Mouse (Mus musculus): ENCODE data around the gene Wdfy4. TPM values are rescaled to one million over a fixed set of nuclear protein-coding genes. Genes with fewer than 3 reads are reported as not detected.
A peak's percentile ranks its signal among the peaks of the same experiment; 100 is the strongest.

The Wdfy4 gene
- total RNA-seq, 2 experiments from 2014 or later: 1.9 to 3.1 TPM

DNA sequence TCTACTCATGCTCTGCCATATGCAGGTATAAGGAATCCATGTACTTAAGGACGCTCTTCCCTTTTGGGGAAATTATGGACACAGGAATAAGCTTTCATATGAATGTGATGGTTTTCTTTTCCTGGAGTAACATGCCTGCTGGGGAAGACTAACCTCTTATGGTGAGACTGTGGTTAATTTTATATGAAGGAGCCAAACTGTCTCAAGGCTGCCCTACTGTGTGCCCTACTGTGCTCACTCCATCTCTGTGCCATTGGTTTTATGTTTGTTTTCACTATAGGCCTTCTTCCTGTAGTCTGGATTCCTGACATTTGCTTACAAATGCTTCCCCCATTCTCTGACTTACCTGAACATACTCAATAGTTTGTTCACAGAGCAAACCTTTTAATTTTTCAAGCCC lies 180.2 kb downstream of the Wdfy4 start:
- intact Hi-C loops (cut with DNase I): no loop called here
- DNase-seq (ENCODE audit: low spot score in 2 of 2): no peak

DNA sequence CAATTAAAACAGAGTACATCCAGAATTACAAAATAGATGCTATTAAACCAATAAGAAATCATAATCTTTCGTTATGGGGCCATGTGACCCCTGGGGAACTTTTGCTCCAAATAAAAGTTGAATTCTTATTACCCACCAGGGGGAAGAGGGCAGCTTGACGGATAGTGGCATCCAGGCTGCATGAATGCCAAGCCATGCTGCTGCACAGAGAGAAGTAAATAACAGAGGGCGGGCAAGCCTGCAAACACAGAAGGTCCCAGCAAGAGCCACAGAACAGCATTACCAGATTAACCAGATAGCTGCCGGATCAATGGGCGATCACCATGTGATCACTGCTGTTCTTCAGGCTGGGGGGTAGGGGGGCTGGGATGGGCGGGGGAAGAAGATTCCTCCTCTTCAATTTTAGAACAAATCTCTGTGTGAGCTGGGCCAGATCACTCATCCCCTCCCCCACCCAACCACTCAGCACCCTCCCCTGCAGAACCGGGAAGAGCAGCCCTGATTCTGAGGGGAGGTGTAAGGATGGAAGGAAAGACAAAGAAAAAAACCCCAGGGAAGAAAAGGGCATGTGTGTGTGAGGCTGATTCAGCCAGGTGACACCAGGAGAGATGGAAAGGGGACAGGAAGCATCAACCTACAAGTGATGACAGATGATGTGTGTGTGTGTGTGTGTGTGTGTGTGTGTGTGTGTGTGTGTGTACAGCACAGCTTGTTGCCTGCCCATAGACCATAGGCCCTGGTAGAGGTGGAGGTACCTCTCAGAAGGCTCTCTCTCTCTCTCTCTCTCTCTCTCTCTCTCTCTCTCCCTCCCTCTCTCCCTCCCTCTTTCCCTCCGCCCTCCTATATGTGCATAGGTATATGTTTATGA lies 185.0 kb downstream of the Wdfy4 start:
- intact Hi-C loops (cut with DNase I): no loop called here
- no peak for DNase-seq (ENCODE audit: low spot score in 2 of 2)

DNA sequence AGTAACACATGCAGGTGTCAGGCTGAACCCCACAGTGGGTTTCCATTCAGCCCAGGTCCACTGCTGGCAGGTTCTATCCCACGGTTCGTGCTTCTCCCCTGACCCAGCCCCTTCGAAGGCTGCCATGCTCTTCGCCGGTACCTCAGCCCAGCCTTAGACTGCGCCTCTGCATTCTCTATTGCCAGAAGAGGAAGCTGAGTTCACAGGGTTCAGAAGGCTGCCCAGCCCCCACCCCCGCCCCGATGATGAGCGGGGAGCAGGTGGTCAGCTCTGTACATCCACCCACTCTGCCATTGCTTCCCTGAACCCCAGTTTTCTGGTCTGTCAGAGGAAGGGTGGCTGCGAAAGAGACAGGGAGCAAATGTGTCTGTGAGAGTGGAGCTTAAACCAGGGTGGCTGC lies 185.8 kb downstream of the Wdfy4 start:
- DNase-seq (ENCODE audit: low spot score in 2 of 2): no peak
- intact Hi-C loops (cut with DNase I): no loop called here

DNA sequence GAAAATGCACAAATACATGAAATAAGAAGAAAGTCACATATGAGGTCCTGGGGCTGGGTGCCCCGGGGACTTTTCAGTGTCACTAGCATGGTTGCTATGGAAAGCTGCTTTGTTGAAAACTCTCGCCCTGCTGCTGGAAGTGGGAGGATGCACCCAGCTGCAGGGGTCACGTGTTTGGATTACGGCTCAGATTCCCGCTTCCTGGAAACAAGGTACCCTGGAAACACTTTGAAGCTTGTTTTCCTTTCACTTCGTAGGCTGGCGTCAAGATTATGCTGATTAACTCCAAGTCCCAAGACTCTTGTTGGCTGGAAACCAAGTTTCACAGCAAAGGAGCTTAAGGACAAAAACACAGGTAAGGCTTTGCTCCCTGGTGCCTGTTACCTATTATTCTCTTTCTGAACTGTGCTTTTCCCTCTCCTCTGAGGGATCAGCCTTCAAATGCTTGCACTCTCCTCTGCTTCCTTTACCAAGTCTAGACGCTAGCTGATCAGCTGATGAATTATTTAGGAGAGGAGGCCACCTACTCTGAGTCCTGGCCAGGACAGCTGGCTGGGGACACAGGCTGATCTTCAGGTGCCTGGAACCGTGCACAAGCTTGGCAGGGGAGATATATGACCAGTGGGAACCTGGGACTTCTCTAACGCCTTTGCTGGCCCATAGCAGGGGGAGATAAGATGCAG lies 190.2 kb downstream of the Wdfy4 start:
- peak; percentile 33 to 39 for DNase-seq (ENCODE audit: low spot score in 2 of 2)
- intact Hi-C loops (cut with DNase I): no loop called here

DNA sequence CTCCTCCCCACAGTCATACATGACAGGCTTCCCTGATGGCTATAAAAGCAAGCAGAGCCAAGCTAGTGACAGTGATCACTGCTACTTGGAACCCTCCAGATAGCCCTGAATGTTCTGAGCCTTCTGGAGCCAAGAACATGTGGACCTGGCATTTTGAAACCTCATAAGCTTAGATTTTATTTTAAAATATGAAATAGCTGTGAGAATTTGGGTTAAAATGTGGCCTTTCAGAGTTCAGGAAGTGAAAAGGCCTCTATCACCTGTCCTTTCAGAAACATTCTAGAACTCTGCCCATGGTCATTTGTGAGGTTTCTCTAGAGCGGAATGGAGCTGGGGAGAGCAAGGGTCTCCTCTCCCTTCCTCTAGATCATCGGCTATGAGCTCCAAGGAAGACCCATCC lies 194.2 kb downstream of the Wdfy4 start, which contains the start of gene Lrrc18:
Lrrc18 (plus strand) TSS at position 301 of the 400 bp plus-strand sequence.
- DNase-seq (ENCODE audit: low spot score in 2 of 2): no peak
- intact Hi-C loops (cut with DNase I): no loop called here

DNA sequence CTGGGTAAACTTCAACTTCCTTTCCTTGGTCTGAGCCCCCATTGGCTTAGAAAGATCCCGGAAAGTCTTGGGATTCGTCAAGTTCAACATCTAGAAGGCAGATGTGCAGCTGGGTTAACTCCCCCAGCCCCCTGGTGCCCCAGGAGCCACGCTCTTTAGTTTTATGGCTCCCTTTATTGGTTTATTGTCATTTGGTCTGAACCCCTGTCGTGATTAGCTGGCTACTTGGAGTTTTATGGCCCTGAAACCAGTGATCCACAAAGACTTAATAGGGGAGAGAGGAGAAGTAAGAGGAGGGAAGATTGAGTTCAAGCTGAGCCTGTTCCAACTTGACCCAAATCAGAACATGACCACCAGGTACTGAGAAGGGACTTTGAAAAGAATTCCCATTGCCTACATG lies 198.6 kb downstream of the Wdfy4 start:
- DNase-seq (ENCODE audit: low spot score in 2 of 2): no peak
- intact Hi-C loops (cut with DNase I): no loop called here

DNA sequence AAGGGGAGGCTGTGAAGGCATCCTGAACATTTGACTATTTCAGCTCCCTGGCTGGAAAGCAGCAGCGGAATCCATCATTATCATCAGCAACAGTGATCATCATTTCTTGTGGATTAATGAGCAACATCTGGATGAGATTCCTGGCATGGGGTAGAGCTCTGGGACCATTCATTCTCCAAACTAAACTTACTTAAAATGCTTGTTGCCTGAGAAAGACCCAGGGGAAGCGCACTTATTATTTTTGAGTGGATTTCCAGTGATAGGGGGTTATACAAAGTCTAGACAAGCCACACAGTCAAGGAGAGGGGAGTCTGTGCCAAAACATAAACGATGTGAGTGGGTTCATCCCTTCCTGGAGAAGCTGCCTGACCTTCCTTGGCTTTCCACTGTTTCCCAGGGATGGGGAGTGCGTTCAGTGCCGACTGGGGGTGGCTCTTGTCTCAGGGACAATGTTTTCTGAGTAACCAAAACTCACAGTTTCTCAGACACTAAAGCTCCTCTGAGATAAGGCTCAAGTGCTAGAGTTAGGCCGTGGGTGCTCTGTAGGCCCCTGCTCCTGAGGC lies 201.1 kb downstream of the Wdfy4 start:
- intact Hi-C loops (cut with DNase I): no loop called here
- DNase-seq (ENCODE audit: low spot score in 2 of 2): no peak

DNA sequence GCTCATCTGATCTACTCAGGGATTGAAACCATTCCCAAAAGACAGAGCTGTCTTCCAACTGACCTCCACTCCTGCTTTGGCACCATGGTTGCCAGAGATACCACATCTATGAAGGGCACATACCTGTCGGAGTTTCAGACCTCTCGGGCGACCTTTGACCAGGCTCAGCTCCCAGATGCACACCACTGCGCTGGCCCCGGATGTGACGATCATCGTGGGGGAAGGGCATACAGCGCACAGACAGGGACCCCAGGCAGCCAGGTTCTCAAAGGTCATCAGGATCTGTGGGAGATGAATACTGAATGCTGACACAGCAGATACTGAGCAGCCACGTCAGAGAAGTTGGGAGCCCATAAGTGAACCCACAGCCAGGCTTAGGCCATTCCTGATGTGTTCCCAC lies 214.6 kb downstream of the Wdfy4 start:
- intact Hi-C loops (cut with DNase I): no loop called here
- no peak for DNase-seq (ENCODE audit: low spot score in 2 of 2)

DNA sequence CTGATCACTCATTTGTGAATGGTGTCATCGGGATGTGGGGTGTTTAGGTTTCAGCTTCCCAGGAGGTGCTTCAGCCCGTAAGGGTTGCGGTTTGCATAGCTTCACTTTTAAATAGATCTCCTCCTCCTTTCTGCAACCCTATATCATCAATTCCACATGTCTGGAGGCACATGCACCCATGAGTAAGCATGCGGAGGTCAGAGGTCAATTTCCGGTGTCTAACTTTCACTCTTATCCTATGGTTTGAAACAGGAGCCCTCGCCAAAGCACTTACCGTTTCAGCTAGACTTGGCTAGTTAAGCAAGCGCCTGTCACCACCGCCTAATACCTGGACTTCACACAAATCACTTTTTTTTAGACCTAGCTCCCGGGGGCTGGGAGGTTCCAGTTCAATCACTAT lies 220.6 kb downstream of the Wdfy4 start:
- no peak for DNase-seq (ENCODE audit: low spot score in 2 of 2)
- intact Hi-C loops (cut with DNase I): loop anchor here (5.0 to 10.0 kb wide), 2 partner anchors 192 to 360 kb away; no protein-coding TSS in a partner anchor

DNA sequence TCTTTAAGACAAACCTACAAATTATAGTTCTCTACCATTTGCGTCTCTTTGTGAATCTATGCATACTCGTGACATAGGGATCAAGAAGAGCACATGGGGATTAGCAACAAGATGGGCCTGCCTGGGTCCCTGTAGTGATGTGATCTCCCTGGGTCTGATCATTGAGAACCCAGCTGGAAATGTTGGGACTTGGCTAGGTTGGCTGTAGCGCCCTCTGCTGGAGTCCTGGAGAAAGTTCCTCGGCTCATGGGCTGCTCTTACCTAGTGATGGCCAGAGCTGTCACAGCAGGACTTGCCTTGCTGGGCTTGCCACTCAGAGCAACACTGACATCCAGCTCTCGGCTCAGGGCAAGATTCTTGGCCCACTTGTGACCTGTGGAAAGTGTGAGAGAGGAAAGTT lies 224.8 kb downstream of the Wdfy4 start:
- DNase-seq (ENCODE audit: low spot score in 2 of 2): peak; percentile 77 to 78
- intact Hi-C loops (cut with DNase I): loop anchor here (5.0 to 10.0 kb wide), 2 partner anchors 188 to 356 kb away; no protein-coding TSS in a partner anchor

DNA sequence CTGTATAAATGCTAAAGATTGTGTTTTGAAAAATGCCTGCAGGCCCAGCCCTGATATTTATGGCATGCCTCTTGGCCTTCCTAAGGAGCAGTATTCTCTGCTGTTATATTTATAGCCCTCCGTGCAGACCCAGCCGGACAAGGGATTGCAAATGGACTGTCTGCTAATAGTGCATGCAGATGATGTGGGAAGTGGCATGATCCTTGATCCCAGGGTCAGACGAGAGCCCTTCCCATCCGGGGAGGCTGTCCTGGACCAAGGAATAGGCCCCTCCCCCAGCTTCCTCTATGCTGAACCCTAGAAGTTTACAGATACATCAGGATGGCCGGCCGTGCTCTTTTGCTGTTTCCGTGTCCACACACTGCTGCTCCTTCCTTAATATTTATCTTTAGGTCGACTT lies 226.6 kb downstream of the Wdfy4 start:
- intact Hi-C loops (cut with DNase I): no loop called here
- no peak for DNase-seq (ENCODE audit: low spot score in 2 of 2)

DNA sequence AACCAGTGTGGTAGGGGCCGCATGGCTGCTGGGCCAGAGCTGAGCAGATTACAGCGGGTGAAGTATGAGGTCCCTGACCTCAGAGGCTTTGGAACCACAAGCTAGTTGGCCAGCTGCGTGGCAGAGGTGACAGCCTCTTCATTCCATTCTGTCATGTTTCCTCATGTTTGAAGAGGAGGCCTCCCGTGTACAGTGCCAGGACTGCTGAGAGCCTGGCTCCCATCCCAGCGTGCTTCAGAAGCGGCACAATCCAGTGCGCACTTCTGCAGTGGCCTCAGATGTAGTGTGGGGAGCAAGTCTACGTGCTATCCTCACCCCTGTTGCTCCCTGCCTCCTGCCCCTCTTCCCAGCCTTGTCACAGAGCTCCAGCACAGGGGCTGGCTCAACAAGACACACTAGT lies 228.8 kb downstream of the Wdfy4 start:
- DNase-seq (ENCODE audit: low spot score in 2 of 2): peak in 1 of 2 experiments; percentile 38
- intact Hi-C loops (cut with DNase I): no loop called here

DNA sequence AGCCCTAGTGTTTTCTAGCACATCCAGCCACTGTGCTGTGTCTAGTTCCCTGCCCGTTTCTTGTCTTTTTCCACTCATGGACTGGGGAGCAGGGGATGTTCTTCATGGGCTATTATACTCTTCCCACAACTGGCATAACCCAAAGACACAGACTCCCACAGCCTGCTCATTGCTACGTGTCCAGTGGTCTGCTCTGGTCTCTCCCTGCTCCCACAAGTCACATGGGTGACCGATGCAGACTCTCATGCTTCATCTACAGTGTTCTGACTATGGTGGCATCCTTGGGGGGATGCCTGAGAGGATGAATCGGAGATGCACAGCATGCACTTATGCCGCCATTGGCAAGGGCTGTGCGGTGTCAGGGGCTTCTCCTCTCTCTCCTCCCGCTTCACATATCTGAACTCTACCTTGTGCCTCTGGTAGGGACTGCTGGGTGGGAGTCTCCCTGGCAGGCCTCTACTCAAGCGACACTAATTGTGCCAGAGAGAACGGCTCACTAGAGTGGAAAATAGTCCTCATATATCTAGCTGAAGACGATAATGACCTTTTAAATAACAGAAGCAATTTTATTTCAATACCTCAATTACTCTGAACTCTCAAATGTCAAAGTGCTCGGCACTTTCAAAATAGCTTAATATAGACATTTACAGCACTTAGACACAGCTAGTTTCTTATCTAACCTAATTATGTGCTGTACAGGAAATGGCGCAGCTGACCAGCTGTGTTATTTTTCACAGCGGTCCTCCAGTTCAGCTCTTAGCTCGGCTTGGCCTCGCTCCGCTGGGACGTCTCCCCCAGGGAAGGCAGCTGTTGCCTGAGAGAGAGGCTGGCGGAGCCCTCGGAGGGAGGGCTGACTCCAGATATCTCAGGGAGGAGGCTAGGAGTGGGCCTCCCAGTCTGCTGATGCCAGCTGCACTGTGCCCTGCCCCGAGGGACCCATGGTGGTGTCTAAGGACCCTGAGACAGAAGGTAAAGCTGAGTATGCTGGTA lies 234.7 kb downstream of the Wdfy4 start:
- intact Hi-C loops (cut with DNase I): no loop called here
- no peak for DNase-seq (ENCODE audit: low spot score in 2 of 2)

DNA sequence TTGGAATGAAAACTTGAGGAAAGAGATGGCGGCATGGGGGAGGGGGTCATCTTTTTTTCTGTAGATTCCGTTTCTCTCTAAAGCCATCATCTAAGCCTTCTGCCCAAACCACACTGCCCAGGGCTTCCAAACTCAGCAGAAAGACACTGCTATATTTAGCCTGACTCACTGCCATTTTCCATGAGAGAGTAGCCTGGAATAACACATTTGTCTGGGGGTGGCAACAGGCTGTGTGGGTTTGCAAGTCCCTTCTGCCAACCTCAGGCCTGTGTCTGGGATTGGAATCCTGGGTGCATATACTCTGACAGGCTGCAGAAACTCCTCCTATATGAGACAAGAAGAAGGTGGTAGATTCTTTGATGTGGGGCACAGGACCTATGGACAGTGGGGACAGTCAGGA lies 237.8 kb downstream of the Wdfy4 start:
- intact Hi-C loops (cut with DNase I): no loop called here
- peak; percentile 48 to 71 for DNase-seq (ENCODE audit: low spot score in 2 of 2)

DNA sequence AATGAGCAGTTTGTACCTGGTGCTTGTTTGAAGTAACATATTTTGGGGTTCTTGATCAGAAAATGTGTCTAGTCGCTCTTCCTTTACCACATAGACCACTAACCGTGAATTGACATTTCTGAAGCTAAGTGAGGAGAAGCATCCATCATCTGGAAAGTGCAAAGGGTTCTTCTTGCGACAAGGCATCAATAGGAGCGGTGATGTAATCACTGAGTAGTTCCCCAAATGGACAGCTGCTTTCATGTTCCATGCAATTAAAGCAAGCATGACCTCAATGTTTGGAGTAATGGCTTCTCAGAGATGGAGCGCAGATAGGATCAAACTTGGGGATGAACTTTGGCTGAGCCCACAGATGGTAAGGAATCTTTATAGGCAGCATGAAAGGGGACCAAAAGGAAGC lies 246.1 kb downstream of the Wdfy4 start:
- intact Hi-C loops (cut with DNase I): no loop called here
- no peak for DNase-seq (ENCODE audit: low spot score in 2 of 2)

DNA sequence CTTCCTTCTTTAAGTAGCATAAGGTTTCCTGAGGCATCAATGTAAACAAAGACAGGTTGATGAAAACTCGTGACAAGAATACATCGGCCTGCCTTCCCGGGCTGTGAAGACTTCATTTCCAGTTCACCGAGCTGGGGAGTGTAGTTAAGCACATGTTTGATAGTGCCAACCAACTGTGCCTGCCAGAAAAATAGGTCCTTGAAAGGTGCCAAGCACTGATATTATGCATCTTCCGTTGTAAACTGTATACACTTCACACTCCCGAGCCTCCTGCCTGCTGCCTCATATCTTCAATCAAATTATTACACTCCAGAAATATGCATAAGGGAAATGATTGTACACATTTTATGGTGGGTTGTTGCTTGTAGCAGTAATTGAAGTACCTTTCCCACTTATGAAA lies 251.2 kb downstream of the Wdfy4 start:
- no peak for DNase-seq (ENCODE audit: low spot score in 2 of 2)
- intact Hi-C loops (cut with DNase I): no loop called here

DNA sequence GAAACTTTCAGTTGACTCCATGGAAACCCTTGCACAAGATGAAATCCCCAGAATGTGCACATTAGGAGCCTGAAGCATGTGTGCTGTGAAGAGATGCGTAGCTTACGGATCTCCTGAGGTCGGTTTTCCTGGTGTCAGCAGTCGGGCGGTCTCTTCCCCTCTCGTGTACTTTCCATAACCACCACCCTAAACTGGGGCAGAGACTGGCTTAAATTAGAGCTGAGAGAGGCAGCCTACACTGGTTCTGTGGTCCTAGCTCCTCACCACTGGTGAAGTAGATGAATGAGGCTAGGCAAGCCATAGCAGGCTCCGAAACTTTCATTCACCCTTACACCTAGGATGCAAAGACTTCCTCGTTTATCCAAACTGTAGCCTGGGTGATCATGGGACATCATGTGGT lies 253.1 kb downstream of the Wdfy4 start:
- no peak for DNase-seq (ENCODE audit: low spot score in 2 of 2)
- intact Hi-C loops (cut with DNase I): no loop called here

DNA sequence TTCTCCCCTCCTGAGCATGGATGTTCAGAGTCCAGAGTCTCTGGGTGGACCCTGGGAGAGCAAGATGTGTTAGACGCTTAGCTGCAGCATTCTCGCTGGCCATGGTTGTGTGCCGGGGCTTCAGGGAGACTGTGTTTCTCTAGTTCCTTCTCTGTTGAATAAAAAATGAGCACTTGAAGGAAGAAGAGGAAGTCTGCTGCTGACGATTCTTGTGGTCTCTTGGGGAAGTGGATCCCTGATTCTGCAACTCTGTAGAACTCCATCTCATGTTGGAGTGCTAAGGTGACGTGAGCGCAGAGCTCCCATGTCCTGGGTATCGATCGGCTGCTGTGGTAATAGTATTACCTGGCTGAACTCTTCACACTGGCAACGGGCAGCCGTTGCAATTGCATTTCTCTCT lies 253.6 kb downstream of the Wdfy4 start:
- intact Hi-C loops (cut with DNase I): no loop called here
- DNase-seq (ENCODE audit: low spot score in 2 of 2): no peak

DNA sequence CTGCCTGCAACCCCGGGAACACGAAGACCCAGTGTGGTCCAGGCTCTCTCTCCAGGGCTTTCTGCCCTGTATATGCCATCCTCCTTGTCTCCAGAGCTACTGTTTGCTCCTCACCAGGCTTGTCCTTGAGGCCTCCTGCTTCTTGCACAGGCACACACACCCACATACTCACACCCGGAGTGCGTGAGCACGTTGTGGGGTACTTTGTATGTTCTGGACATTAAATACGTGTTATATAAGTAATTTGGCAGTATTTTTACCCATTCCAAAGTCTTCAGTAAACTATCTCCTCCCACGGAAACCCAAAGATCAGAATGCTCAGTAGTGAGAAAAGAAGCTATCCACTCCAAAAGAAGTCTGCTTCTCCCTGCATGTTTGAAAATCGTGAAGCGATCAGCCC lies 261.4 kb downstream of the Wdfy4 start:
- no peak for DNase-seq (ENCODE audit: low spot score in 2 of 2)
- intact Hi-C loops (cut with DNase I): no loop called here

Data from left cerebral cortex, postnatal 14 days (tissue).